Mouse (Mus musculus): ENCODE data around the gene Arhgef3.

Arhgef3 gene

DNA sequence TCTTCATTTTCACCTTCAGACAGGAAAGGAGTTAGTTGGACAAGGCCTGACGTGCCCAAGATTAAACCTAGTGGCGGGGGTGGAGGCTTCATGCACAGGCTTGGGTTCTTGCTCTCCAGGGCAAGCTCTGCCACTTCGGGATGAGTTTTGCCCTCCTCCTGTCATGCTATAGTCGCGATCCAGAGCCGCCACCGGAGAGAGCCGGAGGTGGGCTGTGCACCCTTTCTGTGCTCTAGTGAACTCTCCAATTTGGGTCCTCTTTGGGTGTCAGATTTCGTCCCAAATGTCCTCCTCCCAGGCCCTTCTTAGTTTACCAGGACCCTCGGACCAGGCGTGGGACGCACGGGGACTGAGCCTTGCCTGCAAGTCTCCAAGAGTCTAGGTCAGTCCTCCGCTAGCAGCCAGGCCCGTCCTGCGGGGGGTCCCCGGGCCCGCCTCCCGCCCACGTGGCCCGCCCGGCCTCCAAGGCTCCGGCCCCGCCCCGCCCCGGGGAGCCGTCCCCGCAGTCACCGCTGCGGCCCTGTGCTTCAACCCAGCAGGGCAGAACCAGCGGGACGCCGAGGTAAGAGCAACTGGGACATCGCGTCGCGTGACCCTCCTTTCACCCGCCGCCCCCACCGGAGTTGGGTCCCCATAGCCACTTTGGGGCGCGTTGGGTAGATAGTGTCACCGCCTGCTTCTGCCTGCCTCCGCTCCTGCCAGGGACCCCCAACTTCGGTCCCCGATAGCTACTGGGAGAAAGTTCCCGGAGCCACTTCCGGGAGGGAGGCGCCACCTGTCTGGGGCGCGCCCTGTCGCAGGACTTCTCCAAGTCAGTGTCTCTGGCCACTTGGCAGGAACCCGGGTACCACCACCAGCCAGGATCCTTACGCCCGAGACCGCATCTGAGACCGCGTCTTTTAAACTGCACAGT, at the start of gene Arhgef3:
Gene Arhgef3 (plus strand): TSS at position 538 of the 913 bp plus-strand sequence.
- DNase-seq (ENCODE audit: low read depth, low spot score), result no peak

DNA sequence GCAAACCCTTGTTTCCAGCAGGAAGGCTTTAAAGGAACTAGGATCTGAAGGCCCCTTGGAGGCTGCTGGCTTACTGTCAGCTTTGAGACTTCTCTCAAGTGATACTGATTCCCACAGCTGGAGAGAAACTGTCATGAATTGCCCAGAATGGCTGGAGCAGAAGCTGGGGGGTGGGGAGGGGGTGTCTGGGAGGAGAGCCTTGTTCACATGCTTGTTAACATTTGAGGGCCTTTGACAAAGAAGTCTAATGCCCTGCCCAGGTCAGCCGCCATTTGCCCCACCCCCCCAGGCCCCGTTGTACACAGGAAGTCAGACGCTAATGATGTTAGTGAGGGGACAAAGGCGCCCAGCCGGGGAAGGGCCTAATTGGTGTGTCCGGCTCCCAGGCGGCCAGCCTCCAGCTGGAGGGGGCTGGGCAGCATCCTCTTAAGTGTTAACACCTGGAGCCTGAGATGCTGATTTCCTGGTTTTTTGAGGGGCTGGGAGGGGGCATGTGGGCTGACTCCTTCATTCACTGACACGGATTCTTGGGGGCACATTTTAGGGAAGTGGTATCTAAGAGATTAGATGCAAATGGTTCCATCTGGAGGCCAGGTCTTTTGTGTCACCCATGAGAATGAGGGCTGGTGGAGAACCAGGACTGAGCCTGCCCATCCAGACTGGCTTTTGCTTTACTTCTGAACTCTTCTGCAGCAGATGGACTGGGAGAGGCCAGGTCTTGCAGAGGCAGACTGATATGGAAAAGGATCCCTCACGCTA, 48.3 kb upstream of the Arhgef3 start:
- no peak for DNase-seq (ENCODE audit: low read depth, low spot score)

DNA sequence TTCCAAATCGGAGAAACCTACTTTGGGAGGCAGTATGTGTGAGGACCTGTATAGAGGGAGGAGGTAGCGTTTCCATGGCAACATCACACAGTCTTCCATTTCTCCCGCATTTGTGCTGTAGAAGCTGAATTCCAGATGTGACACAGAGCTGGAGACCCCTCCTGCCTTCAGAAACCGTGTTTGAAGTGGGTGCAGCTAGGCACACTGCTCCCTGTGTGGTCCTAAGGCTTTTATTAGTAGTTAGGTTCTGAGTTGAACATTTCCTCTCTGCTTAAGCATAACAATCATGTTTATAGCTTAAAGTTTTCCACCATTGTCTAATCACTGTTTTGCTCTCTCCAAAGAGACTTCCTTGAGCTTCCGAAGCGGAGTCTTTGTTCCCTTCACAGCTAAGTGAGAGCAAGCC, 46.8 kb upstream of the Arhgef3 start:
- DNase-seq (ENCODE audit: low read depth, low spot score), result peak; percentile 53

DNA sequence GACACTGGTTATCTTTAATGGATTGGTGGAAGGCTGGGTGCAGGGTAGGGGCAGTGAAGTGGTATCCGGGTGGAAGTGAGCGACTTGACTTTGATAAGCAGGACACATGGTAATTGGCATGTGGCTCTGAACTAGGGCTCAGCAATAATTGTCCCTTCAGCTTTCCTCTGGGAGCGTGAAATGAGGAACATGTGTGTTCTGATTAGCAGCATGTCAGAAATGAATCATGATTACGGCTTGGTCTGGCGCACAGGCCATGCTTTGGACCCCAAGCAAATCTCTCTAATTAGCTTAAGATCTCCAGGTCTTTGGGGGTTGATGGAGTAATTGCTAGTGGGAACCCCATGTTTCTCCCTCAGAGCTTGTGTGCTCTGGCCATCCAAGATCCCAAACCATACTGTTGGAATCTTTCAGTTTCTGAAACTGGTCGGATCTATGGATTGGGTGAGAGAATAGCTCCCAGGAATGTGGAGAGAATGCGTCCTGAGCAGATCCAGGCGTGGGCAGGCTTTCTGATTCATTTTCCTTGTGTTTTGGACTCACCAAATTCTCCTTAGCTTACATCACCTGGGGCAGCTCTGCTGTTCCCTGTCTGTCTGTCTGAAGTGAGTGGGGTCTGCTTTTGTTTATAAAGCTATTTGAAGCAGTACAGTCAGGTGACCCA, 45.1 kb upstream of the Arhgef3 start:
- no peak for DNase-seq (ENCODE audit: low read depth, low spot score)

DNA sequence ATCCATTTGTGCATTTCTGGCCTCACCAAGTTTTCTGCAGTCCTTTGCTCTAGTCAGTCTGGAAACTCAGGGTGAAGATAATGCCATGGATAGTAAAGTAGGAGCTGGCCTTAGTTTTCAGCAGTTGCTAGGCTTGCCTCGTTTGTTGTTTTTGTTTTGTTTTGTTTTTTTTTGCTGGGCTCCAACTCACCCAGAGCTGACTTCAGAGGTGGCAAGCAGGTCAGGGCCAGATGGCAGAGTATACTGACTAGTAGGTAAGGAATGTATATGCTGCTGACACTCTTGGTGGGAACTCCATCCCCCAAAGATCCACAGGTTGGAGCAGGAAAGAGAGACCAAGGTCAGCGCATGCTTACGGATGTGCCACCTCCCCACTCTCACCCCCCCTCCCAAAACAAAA, 44.6 kb upstream of the Arhgef3 start:
- DNase-seq (ENCODE audit: low read depth, low spot score), result no peak

DNA sequence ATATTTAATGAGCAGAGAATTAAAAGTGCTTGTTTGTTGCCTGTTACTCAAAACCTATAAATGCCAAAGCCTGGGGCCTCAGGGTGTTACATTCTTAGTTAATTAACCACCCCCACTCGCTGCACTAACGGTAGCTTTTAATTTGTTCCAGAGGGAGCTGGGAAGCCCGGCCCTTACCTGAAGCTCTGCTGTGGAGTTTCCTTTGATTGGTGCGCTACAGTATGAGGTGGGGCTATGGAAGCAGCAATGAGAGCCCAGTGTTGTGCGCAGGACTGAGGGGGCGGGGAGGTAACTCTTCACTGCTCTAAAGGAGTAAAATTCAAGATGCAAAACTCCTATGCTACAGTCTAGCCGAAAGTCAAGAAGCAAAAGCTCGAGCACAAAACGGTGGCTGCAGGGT, 43.9 kb upstream of the Arhgef3 start:
- no peak for DNase-seq (ENCODE audit: low read depth, low spot score)

DNA sequence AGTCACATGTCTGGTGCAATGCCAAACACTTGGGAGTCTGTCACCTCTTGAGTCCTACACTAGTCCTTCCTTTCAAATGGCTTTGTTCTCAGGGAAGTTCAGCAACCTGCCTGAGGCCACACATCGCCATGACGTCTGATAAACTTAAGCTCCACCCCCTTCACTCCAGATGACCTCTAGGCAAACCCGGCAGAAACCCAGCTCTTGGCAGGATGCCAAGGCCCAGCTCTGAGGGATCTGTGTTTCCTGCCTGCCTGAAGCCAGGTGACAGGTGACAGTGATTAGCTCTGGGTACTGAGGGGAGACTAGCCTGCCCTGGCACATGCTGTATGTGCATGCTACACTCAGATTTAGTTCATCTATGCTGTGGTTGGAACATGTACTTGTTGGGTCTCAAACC, 42.7 kb upstream of the Arhgef3 start:
- DNase-seq (ENCODE audit: low read depth, low spot score), result no peak

DNA sequence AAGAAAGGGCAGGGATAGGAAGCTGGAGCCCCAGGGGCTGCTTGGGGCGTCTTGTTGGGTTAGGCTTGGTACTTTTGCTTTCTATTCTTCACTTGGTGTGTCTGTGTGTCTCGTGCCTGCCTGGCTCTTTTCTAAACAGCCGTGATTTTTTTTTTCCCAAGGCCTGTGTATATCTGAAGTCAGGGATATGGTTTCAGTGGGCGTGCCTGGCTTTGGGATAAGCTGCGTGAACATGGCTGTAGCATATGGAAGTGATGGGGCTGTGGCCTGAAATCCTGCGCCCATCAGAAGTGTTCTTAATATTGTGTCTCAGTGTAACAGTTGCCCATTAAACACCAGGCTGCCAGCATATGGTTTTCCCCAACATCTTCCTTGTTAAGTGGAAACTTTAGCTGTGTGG, 39.6 kb upstream of the Arhgef3 start:
- no peak for DNase-seq (ENCODE audit: low read depth, low spot score)

DNA sequence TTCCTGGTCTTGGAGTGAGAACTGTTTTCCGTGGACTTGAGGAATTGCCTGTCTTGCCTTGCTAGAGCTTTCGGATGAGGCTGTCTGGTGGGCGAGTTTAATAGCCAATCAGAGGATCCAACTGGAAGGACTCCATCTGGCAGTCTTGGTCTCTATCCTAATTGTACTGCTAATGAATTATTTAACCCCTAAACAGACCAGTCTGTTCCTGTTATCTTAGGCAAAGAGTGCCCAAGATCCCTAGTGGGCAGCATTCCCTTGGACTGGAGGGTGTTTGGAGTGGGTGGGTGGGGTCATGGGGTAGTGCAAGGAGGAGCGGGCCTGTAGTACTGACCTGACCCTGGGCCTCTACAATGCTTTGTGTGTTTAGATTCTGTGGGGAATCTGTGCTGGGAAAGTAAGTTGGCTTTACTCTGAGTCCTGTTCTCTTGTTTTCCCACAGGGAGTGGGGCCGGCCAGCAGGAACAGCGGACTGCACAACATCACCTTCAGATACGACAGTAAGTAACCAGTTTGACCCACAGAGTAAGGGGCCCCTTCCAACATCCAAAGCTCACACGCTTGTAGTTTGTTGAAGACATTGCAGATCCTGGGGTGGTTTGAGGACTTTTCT, 38.7 kb upstream of the Arhgef3 start:
- peak; percentile 24 for DNase-seq (ENCODE audit: low read depth, low spot score)

DNA sequence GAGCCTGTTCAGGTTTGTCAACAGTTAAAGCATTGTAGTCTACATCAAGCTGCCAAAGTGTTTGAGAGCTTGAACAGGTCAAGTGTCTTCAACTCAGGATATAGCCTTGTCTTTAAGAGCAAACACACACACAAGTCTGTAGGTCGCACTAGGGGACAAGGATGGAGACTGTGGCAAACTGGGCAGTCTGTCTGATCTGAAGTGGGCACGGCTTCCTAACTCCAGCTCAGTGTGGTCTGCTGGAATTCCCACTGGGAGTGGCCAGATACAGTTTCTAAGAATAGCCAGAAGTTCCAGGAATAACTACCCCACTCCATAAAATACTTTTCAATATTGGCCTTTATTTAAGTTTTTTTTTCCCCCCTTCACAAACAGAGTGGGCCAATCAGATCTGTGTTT, 38.2 kb upstream of the Arhgef3 start:
- no peak for DNase-seq (ENCODE audit: low read depth, low spot score)

DNA sequence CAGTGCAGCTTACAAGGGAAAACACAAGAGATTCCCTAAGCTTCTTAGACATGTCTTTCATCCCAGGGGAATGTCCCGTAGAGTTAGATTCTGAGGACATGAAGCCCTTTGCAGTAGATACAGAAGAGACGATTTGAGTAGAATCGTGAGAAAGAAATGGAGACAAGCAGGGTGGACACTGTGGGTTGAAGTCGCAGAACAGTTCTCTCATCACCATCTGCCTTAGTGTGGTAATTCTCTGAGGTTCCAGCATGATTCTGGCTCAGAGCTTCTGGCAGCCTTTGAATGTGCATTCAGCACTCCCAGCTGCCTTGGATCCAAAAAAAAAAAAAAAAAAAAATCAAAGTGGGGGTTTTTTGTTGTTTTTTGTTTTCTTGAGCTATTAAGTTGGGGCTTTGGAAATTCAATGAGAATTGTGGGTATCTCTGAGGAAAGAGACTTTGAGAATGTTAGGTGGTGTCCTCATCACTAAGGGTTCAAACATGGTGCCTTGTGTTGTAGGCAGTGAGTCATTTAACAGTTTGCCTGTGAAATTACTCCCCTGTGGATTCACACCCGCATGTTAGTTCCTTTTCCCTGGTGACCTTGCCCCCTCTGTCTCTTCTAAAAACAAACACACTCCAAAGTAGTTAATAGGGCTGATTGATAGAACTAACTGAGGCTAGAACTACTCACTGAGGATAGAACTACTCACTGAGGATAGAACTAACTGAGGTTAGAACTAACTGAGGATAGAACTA, 33.0 kb upstream of the Arhgef3 start:
- DNase-seq (ENCODE audit: low read depth, low spot score), result peak; percentile 83

DNA sequence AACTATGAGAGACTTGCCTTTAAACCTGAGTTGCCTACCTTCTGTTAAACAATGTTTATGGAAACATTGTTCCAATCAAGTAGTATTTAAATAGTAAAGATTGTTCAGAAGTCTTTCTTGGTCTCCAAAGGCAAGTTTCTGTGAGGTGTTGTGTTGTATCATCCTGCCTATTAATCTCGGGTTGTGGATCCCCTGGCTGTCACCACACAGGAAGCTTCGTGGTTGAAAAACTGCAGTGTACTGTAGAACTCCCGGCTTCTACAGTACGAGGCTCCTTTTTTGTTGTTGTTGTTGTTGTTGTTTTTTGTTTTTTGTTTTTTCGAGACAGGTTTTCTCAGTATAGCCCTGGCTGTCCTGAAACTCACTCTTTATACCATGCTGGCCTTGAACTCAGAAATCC, 29.2 kb upstream of the Arhgef3 start:
- DNase-seq (ENCODE audit: low read depth, low spot score), result no peak

DNA sequence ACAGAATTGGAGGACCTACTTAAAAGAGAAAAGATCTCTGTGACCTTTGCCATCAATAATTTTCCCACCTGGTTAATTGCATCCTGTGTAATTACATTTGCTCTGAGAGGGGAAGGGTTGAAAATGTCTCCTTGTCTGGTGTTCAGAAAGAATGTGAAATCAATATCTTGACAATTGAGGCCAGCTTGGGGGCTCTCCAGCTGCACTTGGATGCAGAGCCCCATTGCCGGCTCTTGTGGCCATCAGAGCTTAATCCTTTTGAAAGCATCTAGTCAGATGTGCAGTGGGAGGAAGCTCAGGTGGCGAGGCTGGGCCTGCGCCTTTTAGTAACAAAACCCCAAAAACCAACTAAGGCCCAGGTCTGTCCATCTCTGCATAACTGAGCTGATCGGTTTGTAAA, 28.7 kb upstream of the Arhgef3 start:
- DNase-seq (ENCODE audit: low read depth, low spot score), result no peak

DNA sequence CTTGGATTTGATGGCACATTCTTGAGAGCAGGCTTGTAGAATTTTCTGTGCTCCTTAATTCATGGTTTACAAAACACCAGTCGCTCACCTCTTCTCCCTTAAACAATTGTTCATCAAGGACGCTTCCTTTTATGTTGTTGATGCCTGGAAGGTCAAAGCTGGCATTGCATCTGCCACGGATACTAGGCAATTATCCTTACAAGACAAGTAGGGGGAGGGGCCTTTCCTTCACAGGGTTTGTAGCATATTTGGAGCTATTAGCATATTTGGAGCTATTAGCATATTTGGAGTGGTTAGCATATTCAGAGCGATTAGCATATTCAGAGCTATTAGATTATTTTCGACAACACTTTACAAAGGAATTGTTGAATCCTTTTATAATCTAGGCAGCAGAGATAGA, 20.5 kb upstream of the Arhgef3 start:
- no peak for DNase-seq (ENCODE audit: low read depth, low spot score)

DNA sequence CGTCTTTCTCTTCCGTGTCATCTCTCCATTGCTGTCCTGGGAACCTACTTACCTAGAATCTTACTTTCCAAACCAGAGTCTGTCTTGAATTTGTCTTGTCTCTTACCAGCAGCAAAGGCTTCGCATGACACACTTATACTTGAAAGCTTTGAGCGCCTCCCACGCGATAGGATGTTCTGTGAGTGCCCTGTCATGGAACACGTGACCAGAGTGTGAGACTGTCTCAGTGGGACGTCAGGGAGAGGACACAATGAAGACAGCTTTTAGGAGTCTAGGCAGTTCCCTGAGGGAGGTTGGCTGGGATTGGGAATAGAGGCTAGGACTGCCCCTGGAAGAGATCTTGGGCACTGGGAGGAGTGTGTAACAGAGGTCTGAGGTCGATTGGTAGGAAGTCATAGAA, 18.6 kb upstream of the Arhgef3 start:
- DNase-seq (ENCODE audit: low read depth, low spot score), result peak; percentile 55

DNA sequence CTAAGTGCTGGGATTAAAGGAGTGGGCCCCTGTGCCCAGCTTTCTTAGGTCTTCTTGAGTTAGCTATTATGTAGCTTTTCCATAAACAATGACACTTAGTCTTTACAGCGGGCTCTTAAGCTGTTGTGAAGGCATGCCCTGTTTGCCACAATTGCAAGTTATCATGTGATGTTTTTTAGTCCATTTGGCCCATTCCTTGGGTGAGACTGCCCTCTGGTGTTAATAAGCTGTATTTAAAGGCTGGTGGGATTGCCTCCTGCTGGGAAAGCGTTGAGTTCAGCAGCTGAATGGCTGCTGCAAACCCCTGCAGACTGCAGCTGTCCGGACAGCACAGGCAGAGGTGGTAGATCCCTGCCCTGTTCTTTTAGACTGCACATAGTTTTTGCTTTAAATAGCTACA, 17.9 kb upstream of the Arhgef3 start:
- DNase-seq (ENCODE audit: low read depth, low spot score), result peak; percentile 81

DNA sequence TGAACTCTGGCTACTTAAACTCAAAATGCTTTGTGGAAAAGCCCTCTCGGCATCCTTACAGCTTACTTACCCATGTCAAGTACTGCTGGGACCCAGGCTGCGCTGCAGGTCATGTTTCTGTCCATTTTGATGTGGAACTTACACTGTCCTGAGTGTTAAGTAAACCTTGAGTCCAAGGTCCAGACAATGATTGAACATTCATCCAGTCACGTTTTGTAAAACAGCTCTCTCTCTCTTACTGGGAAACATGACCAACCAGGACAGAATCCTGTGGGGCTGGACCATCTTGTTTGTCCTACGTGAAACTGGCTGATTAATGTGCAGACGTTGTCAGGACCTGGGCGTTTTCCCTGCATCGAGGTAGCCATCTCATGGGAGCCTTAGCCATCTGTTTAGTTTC, 13.0 kb upstream of the Arhgef3 start:
- DNase-seq (ENCODE audit: low read depth, low spot score), result no peak

DNA sequence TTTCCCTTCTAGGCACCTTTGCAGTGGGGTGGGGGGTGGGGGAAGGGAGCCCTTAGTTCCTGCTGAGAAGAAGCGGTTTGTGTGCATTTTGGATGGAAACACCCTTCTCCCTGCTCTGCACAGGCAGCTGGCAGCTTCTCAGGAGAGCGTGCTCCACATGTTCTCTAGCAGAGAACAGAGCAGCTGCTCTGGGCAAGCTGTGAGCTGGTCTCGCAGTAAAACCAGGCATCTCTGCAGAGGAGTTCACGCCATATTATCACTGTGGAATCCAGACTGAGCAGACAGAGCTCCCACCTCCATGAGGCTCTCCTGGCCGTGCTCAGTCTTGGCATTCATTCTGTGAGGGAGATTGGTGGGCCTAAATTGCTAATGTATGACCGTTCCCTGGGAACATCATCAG, 12.0 kb upstream of the Arhgef3 start:
- DNase-seq (ENCODE audit: low read depth, low spot score), result peak; percentile 88

DNA sequence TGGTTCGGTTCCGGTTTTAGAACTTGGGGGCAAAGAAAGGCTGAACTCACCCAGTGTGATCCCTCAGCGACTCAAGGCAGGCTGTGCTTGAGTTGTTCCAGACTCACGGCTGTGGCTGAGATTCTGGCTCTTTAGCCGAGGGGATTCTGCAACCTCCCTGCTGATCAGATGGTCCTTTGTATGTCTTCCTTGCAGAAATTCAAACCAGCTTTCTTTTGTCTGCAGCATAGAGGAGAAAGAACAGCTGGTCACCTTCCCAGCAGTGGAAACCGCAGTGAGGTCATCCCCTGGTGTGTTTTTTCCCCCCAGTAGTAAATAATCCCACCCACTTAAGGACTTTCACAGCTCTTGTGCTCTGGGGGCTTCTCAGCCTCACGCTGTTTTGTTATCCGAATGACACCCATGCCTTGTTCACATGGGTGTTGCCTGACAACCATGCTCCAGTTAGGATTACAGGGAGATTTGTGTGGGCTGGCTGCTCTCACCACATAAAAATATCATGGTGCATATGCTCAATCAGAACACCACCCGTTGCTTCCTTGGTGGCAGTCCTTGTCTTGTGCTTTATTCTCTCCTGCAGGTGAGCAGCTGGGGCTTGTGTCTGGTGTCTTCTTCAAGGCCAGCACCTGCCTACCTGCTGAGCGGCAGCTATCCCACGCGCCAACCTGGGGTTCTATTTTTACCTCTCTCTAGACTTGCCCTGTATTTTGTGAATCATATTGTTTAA, 8.8 kb upstream of the Arhgef3 start:
- DNase-seq (ENCODE audit: low read depth, low spot score), result peak; percentile 82

DNA sequence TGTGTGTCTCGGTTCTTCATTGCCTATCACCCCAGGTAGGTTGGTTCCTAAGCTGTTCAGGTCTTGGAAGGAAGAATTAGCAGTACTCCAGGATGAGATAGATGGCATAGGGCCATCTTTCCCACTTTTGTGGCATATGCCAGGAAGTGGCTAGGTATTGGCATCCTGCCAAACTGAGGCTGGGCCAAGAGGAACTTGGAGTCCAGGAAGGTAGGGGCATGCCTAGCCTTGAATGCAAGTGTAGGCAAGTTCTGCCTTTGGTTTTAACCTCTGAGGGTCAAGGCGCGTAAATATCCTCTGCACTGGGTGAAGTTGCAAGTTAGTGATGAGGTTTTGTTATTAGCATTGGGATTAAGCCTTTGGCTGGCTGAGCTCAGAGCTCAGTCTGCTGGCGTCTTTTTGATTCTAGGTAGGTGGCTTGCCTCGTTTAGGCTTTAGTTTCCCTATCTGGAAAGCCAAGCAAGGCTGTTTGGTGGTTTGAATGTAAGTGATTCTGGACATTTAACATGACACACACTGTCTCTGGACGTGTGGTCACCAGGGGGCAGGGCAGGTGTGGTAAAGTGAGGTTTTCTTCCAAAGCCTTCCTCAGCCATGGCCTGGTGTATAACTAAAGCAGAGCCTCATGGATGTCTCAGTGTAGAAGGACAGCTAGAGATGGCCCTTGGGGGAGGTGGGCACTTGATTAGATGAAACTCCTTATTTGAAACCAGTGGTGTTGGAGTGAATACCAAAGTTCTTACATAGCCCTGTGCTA, 5.8 kb upstream of the Arhgef3 start:
- DNase-seq (ENCODE audit: low read depth, low spot score), result peak; percentile 39
